Mouse (Mus musculus) bone marrow, adult 2 months (tissue): ENCODE measurements at regions not wholly inside any gene's neighbourhood (a gene's known extent, or its start where the extent isn't known, plus 50 kb on each side); places are given as distances from the start of the nearest gene placed in this dataset.
A peak's percentile ranks its signal among the peaks of the same experiment; 100 is the strongest.

ENCODE experiments used
- H3K27ac ChIP-seq: fragments of 200-500 bp; 2 replicates; pipeline ENCODE4 v1.5.1; 2012; ENCODE audit warnings: low read depth, mild to moderate bottlenecking, control low read depth, inconsistent platforms, low read length; ENCODE audit not compliant: control insufficient read depth, poor library complexity, insufficient read depth
- H3K4me1 ChIP-seq: fragments of 200-500 bp; 2 replicates; pipeline ENCODE4 v1.6.1; 2011; ENCODE audit warnings: low read length; ENCODE audit not compliant: control insufficient read depth, insufficient read depth
- H3K4me3 ChIP-seq: fragments of 200-500 bp; replicated peaks from 2 replicates; pipeline ENCODE3; 2011; ENCODE audit warnings: mild to moderate bottlenecking, low read depth, low read length, control low read depth; ENCODE audit not compliant: control insufficient read depth
- CTCF ChIP-seq: fragments of 200-500 bp; IDR thresholded peaks from 2 replicates; pipeline ENCODE4 v1.5.1; 2011; ENCODE audit warnings: low read length, control low read depth; ENCODE audit not compliant: control insufficient read depth, insufficient read depth
- POLR2A ChIP-seq: fragments of 200-500 bp; IDR thresholded peaks from 2 replicates; pipeline ENCODE4 v1.6.1; 2011; ENCODE audit warnings: low read depth, mild to moderate bottlenecking, control low read depth, low read length, borderline replicate concordance; ENCODE audit not compliant: control insufficient read depth
- WGBS: fragments of 180-500 bp; shearing (Covaris S2); methylation state at CpG from one replicate; pipeline ENCODE4 v1.1.7; 2018; 5-methylcytosine and 5-hydroxymethylcytosine counted together

DNA sequence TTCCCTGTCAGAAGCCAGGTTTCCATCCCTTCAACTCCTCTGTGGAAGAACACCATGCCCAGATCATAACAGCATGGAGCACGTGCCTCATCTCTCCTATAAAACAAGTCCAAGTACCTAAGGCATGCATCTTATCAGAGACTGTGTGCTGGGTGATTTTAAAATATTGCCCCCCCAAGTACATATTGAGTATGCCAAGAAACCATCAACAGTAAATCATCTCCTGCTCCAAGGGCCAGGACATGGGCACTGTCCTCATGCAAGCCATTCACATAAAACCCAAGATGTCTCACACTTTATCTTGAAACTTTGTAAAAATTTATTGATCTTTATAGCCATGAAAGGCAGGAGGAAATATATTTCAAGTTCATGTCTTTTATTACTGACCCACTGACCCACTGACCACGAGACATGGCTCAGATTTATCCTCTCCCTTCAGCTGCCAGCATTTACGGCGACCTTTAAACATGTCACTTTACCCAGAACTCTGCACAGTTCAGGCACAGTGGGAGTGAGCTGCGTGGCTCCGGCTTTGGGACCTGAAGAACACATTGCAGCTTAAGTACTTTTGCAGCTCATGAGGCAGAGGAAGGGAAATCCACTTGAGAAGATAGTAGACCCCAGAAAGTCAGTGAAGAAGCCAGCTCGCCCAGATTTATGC, 99.7 kb upstream of the Spdye4c start:
- no peak for TF ChIP-seq POLR2A
- no peak for TF ChIP-seq CTCF
- Histone ChIP-seq H3K4me1 (peaks cover 2% of the 10 kb centered on the region; the same call in 1 of the 2 replicates), H3K27ac (no peak overlapping the region), H3K4me3 (no peak overlapping the region)
- 83% methylated on average over 7 of the region's 7 CpGs for WGBS

- 34% methylated on average over 5 of the region's 5 CpGs for WGBS
- TF ChIP-seq POLR2A: no peak
- TF ChIP-seq CTCF: no peak
- peaks cover 4% of the 10 kb centered on the region; the same call in 1 of the 2 replicates for H3K4me1 ChIP-seq
- no peak overlapping the region for H3K4me3 ChIP-seq
- peak overlapping the region; percentile 45; the same call in 1 of the 2 replicates for H3K27ac ChIP-seq
Measured at GRCm38 (mm10) chr2:128493871-128494270, 97.1 kb upstream of the Spdye4c start.

GRCm38 (mm10) chr2:128497891-128498290, 93.1 kb upstream of the Spdye4c start:
- no peak overlapping the region for H3K27ac ChIP-seq
- 71% methylated on average over 3 of the region's 3 CpGs for WGBS
- no peak overlapping the region for H3K4me3 ChIP-seq
- peaks cover 4% of the 10 kb centered on the region; the same call in 1 of the 2 replicates for H3K4me1 ChIP-seq
- TF ChIP-seq POLR2A: no peak
- TF ChIP-seq CTCF: no peak

GRCm38 (mm10) chr2:128498611-128499010, 92.4 kb upstream of the Spdye4c start:
- Histone ChIP-seq H3K4me1 (peaks cover 2% of the 10 kb centered on the region; the same call in 1 of the 2 replicates), H3K4me3 (no peak overlapping the region), H3K27ac (no peak overlapping the region)
- 37% methylated on average over 5 of the region's 5 CpGs for WGBS
- TF ChIP-seq CTCF: no peak
- TF ChIP-seq POLR2A: no peak

- H3K27ac ChIP-seq: no peak overlapping the region
- peaks cover 2% of the 10 kb centered on the region; the same call in 1 of the 2 replicates for H3K4me1 ChIP-seq
- TF ChIP-seq POLR2A (no peak), CTCF (no peak)
- H3K4me3 ChIP-seq: no peak overlapping the region
- 43% methylated on average over 14 of the region's 14 CpGs for WGBS
Measured at GRCm38 (mm10) chr2:128499575-128500184, 91.3 kb upstream of the Spdye4c start.

GRCm38 (mm10) chr2:128502676-128503075, 88.3 kb upstream of the Spdye4c start:
- TF ChIP-seq POLR2A (no peak), CTCF (no peak)
- no peak overlapping the region for H3K27ac ChIP-seq
- peaks cover 2% of the 10 kb centered on the region; the same call in 1 of the 2 replicates for H3K4me1 ChIP-seq
- WGBS: 61% methylated on average over 4 of the region's 4 CpGs
- no peak overlapping the region for H3K4me3 ChIP-seq

DNA sequence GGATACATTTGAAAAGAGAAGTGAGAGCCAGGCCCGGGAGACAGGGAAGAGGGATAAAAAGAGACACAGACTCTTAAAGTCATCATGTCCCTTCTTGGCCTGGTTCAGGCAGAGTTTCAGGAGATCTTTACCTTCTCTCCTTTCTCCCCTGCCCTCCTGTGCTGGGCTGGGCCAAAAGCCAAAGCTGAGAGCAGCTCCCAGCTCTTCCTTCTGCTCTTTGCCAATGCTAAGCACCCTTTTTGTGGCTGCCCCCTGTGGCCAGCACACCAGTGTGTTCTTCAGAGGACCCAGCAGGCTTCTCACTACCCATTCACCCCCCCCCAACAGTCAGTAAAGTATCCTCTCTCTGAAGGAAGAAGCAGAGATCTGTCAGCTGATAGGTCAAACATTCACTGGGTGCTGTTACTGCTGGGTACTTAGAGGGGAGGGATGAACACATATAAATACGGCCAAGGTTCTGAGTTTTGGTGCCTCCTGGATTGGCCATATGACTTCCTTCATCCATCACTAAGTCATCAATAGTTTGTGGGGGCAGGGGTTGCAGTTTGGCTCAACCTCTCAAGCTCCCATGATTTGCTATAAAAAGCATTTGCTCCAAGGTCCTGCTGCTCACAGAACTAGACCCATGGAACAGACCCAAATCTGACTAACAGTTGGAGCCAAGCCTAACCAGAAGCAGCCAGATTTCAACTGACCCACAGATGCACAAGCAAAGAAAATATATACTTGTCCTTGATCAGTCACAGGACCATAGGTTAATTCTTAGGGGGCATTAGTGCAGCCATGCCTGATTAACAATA, 87.7 kb upstream of the Spdye4c start:
- Histone ChIP-seq H3K4me1 (peaks cover under 1% of the 10 kb centered on the region; the same call in 1 of the 2 replicates), H3K27ac (no peak overlapping the region), H3K4me3 (no peak overlapping the region)
- TF ChIP-seq CTCF (no peak), POLR2A (no peak)
- WGBS: 66% methylated on average over 2 of the region's 2 CpGs
